Mouse (Mus musculus): ENCODE results near the gene Zcchc24.

Zcchc24 gene

DNA sequence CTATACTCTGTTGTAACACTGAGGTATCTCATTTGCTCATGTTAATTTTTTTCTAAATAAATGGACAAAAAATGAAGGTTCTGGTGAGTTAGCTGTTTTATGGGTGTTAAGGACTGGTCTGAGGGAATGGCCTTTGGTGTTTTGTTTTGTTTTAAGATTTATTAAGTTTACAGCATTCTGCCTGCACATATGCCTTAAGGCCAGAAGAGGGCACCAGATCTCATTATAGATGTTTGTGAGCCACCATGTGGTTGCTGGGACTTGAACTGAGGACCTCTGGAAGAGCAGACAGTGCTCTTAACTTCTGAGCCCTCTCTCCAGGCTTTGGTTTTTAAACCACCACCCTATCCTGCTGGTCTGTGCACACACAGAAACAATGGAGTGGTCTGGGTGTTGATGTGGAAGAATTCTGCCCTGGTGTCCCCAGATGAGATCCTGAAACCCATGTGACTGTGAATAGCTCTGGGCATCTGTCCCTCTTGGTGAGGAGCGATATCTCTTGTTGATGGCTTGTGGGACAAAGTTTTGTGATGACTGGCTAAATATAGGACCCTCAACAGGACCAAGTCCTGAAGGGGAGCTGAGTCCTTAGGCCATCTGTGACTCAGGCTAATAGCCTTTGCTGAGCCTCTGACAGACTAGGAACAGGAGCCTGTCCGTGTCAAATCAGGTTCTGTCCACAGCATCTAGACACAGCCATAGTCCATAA is 102.0 kb downstream of the Zcchc24 start:
- no peak for DNase-seq (ENCODE audit: inconsistent ontology term)

DNA sequence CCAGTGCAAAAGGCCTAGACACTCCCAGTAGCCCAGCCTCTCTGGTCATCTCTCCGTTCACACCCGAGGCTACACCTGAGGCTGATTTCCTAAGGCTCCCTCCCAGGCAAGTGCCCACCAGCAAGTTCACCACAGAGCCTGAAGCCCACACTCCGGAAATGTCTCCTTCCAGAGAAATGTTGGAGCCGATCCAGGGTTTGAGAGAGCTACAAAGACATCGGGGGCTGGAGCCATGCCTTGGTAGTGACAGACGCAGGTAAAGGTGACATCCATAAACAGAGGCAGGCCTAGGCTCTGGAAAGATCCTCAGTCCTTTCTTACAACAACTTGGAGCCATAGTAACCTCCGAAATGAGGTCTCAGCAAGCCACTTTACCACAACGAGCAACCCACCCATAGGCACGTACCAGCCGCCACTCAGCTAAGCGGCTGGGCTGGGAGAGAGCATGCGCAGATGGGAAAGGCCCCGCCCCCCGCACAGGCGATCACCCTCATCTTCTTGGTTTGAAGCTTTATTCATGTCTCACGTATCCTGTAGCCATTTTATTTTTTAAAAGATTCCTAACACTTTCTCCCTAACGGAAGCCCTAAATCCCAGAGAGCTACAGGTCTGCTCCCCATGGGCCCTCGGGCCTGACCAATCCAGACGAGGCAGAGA is 103.4 kb downstream of the Zcchc24 start:
- DNase-seq (ENCODE audit: inconsistent ontology term) = no peak

DNA sequence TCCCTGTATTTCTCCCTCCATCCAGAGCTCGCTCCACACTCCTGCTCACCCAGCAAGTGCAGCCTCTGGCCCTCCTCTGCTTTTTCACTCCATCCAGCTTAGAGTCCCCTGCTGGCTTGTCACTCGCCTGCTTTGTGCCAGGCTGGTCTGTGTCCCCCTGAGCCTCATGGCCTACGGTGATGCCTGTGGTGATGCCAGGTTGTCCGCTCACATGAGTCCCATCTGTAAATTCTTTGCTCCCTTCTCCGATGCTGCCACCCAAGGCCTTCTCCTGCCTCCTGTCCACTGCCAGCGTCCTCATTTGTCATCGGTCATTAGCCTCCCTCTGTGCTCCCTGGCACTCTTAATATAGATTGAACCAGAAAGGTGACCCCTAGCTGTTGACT is 104.5 kb downstream of the Zcchc24 start:
- no peak for DNase-seq (ENCODE audit: inconsistent ontology term)

DNA sequence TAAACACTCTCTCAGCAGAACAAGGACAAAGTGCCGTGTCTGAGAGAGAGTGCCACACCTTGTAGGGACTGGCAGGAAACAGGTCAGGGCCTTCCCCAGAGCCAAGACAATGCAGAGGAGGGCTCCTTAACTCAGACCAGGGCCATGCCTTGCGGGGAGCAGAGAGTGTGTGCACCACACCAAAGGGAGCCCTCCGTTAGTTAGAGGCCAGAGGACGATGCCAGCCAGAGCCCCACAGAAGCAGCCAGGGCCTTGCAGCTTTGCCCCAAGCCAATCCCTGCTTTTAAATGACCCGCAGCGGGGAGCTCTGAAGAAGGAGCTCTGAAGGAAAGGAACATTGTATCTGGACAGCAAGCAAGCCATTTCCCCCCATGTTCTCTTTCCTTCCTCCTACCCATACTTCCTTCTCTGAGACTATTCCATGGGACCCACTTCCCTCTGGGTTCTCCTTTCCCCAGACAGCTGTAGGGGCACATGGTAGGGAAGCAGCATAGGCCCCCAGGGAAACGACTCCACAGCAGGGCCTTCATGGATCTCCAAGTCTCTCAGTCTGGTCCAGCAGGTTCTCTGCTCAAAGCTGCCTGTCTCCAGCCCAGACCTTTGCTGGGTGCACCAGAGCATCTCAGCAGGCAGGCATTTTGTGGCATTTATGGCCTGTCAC is 105.1 kb downstream of the Zcchc24 start:
- no peak for DNase-seq (ENCODE audit: inconsistent ontology term)
